Mouse (Mus musculus) layer of hippocampus, adult 8-10 months (tissue): ENCODE results near the gene Mthfd1. TPM values are rescaled to one million over a fixed set of nuclear protein-coding genes. Genes with fewer than 3 reads are reported as not detected.

Experiments used
- DNase-seq, 2 experiments: peaks; one replicate each; pipeline ENCODE4 v3.0.0; 2022; ENCODE audit warnings: low spot score in 2 of 2
- total RNA-seq, 4 experiments: library from RNA; stranded (reverse); gene quantifications; 2 replicates each; pipeline ENCODE4 v1.2.4; 2022

Gene Mthfd1
- total RNA-seq, 4 experiments from 2014 or later, result 46.4 to 50.7 (median 48.0) TPM

- no peak for DNase-seq
Measured at GRCm38 (mm10) chr12:76300367-76300766, 45.3 kb downstream of the Mthfd1 start.

GRCm38 (mm10) chr12:76303474-76303873, 48.4 kb downstream of the Mthfd1 start:
- no peak for DNase-seq

- DNase-seq, result peak in 1 of 2 experiments; percentile 50
Measured at GRCm38 (mm10) chr12:76304199-76304598, 49.1 kb downstream of the Mthfd1 start.

GRCm38 (mm10) chr12:76305107-76305506, 50.0 kb downstream of the Mthfd1 start:
- DNase-seq, result no peak

- DNase-seq, result no peak
Measured at GRCm38 (mm10) chr12:76306852-76307561, 51.9 kb downstream of the Mthfd1 start.

GRCm38 (mm10) chr12:76307964-76308363, 52.9 kb downstream of the Mthfd1 start:
- DNase-seq, result peak in 1 of 2 experiments; percentile 56

GRCm38 (mm10) chr12:76308436-76308835, 53.3 kb downstream of the Mthfd1 start:
- DNase-seq, result no peak

DNA sequence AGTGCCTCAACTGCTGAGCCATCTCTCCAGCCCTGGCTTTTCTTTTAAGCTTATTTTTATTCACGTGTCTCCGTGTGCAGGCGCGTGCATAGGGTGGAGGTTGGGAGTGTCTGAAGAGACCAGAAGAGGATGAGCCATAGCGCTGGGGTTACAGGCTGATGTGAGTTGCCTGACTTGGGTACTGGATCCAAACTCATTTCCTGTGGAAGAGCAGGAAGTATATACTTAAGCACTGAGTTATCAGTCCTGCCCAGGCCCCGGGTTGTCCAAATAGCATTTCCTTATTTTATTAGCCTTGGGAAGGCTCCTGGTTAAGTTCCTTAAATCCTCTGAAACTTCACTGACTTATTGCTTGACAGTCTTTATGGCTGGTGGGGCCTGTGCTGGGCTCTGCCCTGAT, 54.9 kb downstream of the Mthfd1 start:
- DNase-seq, result no peak

DNA sequence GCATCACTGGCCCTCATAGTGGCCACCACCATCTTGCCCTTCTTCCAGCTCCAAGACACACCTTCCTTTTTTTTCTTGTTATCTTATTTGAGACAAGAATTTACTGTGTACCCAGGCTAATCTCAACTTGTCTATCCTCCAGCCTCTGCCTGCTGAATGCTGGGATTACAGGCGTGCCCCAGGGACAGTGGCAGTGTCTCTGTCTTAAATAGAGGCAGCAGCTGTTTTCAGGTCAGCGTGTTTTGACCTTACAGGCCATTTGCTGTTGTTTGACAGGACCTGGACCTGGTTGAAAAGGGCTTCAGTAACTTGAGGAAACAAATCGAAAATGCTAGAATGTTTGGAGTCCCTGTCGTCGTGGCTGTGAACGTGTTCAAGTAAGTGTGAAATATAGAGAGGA, 55.5 kb downstream of the Mthfd1 start:
- no peak for DNase-seq

DNA sequence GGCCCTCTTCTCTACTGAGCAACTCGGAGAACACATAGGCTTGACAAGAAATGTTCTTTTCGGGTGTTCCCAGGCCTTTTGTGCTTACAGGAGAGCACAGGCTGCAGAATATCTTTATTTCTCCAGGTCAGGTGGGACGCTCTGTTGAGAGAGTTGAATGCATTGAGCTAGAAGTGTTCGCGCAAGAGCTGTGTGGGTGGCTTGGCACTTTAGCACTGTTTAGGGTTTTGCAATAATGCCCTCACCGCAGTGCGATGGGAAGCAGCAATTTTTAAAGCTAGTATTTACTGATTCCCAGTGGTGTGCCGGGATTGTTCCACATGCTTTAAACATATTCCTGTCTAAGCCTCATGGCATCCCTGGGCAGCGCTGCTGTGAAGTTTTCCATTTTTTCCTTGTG, 56.1 kb downstream of the Mthfd1 start:
- no peak for DNase-seq

- DNase-seq, result no peak
Measured at GRCm38 (mm10) chr12:76311951-76312350, 56.9 kb downstream of the Mthfd1 start.

DNA sequence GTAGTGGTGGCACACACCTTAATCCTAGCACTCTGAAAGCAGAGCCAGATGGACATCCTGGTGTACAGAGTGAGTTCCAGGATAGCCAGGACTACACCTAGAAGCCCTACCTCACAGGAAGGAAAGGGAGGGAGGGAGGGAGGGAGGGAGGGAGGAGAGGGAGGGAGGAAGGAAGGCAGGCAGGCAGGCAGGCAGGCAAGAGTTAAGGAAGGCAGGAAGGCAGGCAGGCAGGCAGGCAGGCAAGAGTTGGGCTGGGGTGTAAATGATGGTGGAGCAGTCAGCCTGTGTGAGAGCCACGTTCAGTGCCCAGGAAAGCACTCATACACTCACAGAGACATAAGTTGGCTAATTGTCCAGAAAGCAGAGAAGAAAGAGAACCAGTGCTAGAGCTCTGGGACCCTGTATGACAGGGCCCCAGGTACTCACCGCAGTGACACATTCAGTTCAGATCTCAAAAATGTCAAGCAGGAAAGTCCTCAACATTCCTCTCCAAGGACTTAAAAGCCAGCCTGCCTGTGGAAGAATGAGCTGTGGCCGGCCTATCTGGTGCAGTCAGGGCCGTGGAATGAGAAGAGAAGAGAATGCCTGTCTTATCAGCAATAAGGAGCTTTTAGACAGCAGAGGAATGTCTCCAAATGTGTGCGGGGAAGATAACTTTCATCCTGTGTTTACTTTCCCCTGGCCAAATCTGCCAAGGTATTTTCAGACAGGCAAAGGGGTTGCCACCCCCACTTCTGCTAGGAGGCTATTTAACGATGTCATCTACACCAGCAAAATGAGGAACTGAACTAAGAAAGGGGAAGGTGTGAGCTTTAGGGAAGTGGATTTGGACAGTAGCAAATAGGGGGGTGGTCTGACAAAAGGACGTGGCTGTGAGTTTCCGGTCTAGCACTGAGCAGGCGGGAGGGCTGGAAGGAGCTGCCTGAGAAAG, 63.4 kb downstream of the Mthfd1 start:
- DNase-seq, result no peak

- peak in 1 of 2 experiments; percentile 50 for DNase-seq
Measured at GRCm38 (mm10) chr12:76324679-76325431, 69.8 kb downstream of the Mthfd1 start, which contains the start of gene Akap5. Gene Akap5, plus strand, starts transcription at chr12:76324891.

GRCm38 (mm10) chr12:76326437-76327220, 71.5 kb downstream of the Mthfd1 start:
- DNase-seq, result peak; percentile 37 to 40

DNA sequence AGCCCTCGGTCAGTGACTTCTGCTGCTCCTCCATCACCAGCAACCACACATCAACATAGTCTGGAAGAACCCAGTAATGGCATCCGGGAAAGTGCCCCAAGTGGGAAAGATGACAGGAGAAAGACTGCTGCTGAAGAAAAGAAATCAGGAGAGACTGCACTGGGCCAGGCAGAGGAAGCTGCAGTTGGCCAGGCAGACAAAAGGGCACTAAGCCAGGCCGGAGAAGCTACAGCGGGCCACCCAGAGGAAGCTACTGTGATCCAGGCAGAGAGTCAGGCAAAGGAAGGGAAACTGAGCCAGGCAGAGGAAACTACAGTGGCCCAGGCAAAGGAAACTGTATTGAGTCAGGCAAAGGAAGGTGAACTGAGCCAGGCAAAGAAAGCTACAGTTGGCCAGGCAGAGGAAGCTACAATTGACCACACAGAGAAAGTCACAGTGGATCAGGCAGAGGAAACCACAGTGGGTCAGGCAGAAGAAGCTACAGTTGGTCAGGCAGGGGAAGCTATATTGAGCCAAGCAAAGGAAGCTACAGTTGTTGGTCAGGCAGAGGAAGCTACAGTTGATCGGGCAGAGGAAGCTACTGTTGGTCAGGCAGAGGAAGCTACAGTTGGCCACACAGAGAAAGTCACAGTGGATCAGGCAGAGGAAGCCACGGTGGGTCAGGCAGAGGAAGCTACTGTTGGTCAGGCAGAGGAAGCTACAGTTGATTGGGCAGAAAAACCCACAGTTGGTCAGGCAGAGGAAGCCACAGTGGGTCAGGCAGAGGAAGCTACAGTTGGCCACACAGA, 73.7 kb downstream of the Mthfd1 start:
- no peak for DNase-seq

DNA sequence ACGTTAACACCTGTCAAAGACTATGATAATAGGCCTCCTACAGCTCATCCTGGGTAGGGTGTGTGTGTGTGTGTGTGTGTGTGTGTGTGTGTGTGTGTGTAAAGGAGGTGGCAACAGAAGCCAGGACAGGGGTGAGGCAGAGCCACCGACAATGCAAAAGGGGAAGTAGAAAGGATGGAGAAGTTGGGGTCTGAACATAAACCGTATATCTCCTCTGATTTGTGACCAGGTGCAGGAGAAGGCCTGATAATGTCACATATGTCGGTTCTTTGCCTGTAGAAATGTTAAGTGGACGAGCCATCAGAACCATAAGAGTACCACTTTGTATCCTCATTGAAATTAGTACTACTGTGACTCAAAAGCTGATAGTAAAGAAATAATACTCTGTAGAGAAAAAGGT, 78.6 kb downstream of the Mthfd1 start:
- DNase-seq, result no peak

GRCm38 (mm10) chr12:76335641-76336040, 80.5 kb downstream of the Mthfd1 start:
- DNase-seq, result no peak

- DNase-seq, result no peak
Measured at GRCm38 (mm10) chr12:76336111-76336965, 81.2 kb downstream of the Mthfd1 start.

DNA sequence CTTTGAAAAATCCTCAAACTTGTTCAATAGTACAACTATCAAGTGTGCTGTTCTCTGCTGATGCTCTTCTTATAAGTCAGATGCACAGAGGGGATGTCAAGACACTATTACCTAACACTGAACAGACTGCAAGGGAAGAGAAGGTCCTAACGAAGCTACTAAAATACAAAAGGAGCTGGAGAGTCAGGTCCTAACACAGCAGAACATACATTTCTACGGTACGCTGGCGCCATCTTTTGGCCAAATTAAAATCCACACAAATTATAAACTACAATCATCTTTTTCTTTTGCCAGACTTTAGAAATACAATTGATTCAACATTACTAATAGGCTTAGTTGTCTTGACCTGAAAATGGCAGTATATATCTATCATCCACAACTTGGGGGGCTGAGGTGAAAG, 86.0 kb downstream of the Mthfd1 start:
- DNase-seq, result peak in 1 of 2 experiments; percentile 67
